Mouse (Mus musculus): Measurements from ENCODE around the gene Dpagt1.
"Not testable (repeated sequence)": the region's sequence is repeated elsewhere in the genome, so short reads cannot be mapped to it uniquely, and the experiment has no call there.

Dpagt1 gene

DNA sequence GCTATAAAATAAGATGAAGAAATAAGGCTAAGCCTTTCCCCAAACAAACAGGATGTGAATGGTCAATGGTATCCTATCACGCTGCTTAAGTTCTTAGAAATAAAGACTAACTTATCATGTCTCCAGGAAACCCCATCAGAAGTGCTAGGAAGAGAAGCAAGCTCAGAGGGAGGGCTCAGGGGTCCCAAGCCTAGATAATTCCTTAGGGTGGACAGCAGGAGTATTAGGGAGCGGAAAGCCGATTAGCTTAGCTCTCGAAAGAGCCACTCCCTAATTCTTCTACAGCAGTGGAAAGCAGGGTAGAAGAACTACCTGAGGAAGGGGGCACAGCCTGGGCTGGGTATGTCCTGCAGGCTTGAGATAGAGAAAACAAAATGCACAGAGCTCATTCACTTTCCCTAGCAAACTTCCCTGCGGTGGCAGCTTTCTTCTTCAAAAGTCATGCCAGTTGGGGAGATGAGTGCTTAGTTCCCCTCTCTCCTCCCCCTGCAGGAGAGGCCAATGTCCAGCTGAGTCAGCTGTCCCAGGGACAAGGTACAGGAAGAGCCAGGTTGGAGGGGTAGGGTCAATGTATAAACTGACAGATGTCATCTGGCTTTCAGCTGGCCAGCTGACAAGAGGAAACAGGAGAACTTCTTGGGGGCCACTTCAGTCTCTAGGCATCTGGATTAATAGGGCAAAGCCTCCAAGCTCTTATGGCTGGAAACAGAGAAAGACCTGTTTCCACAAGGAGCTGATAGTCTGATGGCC lies 7.6 kb upstream of the Dpagt1 start:
- DNase-seq (ENCODE audit: low spot score in 2 of 2): no peak

DNA sequence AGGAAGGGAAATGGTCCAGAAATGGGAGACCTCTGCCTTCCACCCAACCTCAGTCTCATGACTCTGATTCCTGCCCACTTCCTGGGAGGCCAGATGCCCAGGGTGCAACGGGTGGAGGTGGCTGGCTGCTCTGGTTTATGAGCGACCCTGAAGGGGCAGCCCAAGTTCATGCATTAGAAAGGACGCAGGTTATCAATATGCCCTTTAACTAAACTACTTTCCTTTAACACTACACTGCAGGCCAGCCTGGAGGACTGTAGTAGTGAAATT lies 7.1 kb upstream of the Dpagt1 start:
- DNase-seq (ENCODE audit: low spot score in 2 of 2): no peak

DNA sequence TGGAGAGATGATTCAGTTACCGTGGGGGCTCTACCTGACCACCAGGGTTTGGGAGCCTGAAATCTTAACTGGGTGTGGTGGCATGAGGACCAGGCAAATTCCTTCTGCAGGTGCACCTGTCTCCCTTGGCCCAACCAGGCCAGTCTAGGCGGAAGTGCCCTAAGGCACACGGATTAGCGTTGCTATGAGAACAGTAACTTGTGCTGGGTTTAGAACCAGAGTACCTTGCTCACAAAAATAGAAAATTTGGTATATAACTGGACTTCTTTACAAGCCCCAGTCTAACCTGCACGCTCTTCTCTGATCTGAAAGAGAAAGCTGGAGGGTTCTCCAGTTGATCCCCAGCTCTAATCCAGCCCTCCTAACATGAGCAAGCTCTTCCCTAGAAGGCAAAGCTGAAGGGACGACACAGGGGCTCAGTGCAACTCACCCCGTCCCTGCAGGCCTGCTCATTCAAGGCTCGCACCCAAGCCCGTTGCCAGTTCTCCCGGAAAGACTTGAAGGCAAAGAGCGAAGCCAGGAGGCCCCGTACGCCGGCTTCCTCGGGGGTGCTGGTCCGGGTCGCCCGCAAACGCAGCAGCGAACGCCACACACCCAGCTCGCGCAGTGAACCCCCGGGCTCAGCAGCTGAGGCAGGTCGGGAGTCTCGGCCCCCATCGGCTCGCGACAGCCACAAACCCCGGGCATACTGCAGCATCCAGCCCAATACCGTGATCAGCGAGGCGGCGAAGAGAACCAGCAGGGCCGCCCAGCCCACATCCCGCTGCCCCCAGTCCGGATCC lies 6.5 kb upstream of the Dpagt1 start:
- peak in 1 of 2 experiments; percentile 22 for DNase-seq (ENCODE audit: low spot score in 2 of 2)

DNA sequence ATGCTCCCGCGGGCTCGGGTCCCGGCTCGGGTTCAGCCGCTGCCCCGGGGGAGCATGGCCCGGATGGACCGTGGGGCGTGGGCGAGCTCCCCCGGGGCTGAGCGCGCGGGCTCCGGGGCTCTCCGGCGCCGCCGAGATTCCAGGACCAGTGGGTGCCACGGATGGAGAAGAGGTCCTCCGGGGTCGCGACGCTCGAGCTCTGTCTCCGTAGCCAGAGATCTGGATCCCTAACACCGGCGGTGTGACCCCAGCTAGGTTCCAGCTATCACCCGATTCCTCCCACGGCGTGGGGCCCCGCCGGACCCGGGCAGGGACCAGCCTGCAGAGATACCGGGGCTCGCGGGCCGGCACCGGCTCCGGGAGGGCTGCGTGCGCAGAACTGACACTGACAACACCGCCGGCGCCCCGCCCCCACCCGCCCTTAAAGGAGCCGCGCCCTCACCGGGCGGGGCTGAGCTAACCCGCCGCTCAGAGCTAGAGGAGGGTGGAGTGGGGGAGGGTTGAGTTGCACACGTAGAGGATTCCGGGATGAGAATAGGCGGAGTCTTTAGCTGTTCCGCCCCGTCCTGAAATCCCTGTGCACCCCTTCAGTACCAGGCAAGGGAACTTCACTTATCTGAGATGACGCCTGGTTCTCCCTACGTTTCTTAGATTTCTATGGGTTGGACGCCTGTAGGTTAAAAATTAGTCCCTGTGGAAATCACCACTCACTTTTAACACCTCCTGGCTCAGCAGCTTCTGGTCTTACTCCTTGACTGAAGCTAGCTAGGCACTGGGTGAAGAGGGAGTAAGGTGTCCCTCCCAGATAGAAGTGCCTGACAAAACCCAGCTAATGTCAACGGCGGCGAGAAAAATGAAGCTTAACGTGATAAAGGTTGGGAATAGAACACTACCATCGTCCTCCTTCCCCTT lies 5.7 kb upstream of the Dpagt1 start, which contains the start of gene C2cd2l:
C2cd2l (minus strand) TSS at position 399 of the 912 bp plus-strand sequence.
- peak; percentile 46 to 61 for DNase-seq (ENCODE audit: low spot score in 2 of 2)

DNA sequence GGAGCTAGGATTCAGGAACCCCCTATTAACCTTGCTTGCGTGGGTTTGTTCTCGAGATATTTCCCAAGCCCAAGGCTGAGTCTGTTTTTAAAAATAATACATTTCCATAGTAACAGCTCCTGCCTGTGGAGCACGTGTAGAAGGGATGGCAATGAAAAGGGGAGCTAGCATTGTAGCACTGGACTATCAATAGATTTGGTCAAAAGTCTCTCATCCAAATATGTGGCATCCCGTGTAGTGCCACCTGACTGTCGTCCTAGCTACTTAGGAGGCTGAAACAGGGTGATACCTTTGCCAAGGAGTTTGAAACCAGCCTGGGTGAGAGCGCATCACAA lies 5.1 kb upstream of the Dpagt1 start:
- DNase-seq (ENCODE audit: low spot score in 2 of 2): no peak

DNA sequence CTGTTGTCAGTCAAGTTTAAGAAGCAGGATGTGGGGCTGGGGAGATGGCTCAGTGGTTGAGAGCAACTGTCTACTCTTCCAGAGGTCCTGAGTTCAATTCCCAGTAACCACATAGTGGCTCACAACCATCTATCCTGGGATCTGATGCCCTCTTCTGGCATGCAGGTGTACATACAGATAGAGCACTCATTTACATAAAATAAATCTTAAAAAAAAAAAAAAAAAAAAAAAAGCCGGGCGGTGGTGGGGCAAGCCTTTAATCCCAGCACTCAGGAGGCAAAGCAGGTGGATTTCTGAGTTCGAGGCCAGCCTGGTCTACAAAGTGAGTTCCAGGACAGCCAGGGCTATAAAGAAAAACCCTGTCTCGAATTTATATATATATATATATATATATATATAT lies 2.2 kb upstream of the Dpagt1 start:
- DNase-seq (ENCODE audit: low spot score in 2 of 2): not testable (repeated sequence)

DNA sequence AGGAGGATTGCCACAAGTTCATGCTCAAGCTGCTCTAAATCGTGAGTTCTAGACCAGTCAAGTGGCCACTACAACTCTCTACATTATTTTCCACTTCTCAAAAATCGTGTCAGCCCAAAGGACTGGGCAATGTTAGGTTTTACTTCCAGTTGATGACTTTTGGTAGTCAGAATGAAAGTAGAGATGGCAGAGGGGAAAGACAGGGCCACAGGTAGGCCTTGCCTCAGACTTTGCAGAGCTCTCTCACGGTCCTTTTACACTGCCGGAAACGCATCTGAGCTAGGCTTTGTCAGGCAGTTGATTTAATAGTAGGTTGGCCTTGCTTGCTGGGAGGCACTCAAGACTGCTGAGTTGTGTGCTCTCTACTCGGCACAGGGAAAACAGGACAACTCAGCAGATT lies 1.7 kb upstream of the Dpagt1 start:
- no peak for DNase-seq (ENCODE audit: low spot score in 2 of 2)

DNA sequence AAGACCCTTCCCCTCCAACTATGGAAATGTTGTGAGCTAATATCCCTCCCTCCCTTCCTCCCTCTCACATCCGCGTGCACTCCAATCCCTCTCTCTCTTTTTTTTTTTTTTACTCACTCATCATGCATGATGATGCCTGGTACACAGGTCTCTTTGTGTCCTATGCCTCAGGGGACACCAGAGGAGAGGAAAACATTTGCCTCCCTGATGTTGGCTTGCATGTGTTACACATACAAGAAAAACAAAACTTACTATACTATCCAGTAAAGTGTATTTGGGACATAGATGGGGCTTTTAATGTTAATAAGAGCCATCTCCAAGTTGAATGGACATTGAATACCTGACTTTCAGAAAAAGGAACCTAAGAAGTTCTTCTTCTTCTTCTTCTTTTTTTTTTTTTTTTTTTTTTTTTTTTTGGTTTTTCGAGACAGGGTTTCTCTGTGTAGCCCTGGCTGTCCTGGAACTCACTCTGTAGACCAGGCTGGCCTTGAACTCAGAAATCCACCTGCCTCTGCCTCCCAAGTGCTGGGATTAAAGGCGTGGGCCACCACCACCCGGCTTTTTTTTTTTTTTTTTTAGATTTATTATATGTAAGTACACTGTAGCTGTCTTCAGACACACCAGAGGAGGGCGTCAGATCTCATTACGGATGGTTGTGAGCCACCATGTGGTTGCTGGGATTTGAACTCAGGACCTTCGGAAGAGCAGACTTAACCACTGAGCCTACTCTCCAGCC lies 619 bp upstream of the Dpagt1 start:
- not testable (repeated sequence) for DNase-seq (ENCODE audit: low spot score in 2 of 2)

DNA sequence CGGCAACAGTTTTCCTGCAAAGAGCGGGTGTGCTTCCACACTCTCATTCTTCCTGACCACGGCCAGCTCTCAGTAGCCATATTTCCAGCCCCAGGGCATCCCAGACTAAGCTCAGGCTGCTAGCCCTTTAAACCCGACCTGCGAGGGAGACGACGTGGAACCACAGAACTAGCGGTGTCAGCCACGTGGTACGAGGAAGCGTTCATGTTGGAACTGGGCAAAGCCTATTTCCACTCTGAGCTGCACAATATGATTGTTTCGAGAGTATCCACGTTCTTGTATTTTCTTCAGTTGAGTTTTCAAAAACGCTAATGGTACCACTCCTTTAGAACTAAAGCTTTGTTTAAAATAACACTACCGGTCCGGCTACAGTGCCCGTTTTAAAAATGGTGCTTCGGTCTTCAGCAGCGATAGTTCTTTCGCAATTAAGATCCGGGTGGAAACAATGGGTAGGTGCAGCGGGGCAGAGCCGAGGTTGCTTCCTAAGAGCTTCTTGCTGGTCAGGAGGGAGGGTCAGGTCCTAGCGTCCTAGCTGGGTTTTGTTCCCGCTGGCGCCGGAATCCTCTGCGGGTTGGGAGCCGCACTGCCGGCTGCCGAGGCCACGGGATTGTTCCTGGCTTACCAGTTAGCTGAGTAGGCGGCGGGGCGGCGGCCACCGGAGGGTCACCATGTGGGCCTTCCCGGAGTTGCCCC lies 698 bp downstream of the Dpagt1 start:
- DNase-seq (ENCODE audit: low spot score in 2 of 2): peak; percentile 72 to 79

DNA sequence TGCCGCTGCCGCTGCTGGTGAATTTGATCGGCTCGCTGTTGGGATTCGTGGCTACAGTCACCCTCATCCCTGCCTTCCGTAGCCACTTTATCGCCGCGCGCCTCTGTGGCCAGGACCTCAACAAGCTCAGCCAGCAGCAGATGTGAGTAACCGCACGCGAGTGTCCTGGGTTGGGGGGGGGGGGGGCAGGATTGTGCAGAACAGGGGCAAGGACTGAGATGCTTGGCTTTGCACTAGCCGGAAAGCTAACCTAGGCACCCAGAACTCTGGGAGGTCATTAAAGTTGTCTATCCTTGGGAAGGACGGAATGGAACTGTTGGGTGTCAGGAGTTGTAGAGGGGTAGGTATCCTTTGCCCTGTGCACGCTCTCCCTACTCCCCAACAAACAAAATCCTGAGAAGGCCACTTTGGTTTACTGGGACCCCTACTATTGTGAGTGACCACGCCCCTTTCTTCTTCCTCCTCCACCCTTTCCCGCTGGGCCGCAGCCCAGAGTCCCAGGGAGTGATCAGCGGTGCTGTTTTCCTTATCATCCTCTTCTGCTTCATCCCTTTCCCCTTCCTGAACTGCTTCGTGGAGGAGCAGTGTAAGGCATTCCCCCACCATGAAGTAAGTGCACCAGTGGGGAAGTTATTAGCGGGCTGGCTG lies 1.4 kb downstream of the Dpagt1 start:
- DNase-seq (ENCODE audit: low spot score in 2 of 2): no peak

DNA sequence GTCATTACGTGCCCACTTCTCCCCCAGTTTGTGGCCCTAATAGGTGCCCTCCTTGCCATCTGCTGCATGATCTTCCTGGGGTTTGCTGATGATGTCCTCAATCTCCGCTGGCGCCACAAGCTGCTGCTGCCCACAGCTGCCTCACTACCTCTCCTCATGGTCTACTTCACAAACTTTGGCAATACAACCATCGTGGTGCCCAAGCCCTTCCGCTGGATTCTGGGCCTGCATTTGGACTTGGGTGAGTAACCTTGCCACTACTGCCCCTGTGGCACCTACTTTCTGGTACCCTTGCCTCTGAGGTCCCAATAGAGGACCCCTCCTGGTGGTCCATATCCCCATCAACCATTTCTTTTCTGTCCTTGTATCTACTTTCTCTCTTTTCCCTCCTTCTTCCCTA lies 2.1 kb downstream of the Dpagt1 start:
- no peak for DNase-seq (ENCODE audit: low spot score in 2 of 2)

DNA sequence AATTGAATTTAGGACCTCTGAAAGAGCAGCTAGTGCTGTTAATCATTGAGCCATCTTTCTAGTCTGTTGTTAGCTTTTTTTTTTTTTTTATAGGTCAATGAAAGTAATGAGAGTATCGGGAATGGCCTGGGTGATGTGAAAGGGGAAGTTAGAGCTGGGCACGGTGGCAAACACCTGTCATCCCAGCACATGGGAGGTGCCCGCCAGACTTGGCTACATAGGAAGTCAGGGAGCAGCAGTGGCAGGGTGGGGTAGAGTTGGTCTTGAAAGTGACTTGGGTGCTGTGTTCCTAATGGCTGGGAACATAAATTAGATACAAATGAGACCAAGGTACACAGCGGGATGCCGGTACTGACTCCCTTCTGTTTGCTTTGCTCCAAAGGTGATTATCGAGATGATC lies 4.9 kb downstream of the Dpagt1 start:
- DNase-seq (ENCODE audit: low spot score in 2 of 2): no peak

DNA sequence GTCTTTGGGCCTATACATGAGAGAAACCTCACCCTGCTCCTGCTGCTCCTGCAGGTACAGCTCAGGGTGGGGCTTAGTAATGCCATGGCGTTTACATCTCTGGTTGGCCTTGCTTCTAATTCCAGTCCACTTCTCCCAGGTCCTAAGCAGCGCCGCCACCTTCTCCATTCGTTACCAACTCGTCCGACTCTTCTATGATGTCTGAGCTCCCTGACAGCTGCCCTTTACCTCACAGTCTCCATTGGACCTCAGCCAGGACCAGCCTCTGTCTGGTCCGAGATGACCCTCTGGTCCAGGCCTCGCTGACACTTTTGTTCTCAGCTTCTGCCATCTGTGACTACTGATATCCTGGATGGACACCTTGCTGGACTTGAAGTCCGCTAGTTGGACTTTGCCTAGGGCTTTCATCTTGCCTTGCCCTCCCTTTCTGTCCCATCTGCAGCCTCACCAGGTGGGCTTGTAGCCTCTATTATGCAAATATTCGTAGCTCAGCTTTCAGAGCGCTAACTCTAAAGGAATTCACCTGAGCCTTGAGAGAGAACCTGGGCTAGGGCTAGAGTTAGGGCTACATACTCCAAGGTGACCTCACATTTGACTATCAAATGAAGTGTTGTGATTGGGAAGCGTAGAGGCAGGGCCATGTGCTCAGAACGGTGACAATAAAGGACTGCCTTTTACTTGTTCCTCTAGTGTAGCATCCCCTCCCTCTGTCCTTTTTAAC lies 7.3 kb downstream of the Dpagt1 start:
- no peak for DNase-seq (ENCODE audit: low spot score in 2 of 2)

DNA sequence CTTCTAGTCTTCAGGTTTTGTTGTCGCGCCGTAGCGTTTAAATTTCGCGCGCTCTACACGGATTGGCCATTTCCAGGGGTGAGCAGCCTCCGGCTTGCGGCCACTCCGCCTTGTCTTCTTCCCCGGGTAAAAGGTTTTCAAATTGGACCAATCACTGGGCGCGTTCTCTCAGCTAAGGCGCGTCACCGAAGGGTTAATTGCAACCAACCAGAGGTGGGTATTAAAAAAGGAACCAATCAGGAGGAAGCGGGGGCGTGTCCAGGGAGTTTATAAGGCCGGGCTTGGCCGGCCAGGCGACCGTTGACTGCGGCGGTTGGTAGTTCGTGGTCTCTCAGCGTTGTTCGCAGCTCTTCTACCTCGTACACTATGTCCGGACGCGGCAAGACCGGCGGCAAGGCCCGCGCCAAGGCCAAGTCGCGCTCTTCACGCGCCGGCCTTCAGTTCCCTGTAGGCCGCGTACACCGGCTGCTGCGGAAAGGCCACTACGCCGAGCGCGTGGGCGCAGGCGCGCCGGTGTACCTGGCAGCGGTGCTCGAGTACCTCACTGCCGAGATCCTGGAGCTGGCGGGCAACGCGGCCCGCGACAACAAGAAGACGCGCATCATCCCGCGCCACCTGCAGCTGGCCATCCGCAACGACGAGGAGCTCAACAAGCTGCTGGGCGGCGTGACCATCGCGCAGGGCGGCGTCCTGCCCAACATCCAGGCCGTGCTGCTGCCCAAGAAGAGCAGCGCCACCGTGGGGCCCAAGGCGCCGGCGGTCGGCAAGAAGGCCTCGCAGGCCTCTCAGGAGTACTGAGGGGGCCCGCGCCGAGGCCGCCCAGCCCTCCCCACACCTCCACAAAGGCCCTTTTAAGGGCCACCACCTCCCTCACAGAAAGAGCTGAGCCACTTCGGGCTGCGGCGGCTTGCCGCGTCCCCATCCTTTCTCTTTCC lies 8.8 kb downstream of the Dpagt1 start, which contains the start of gene H2afx:
H2afx (plus strand) TSS at position 299 of the 935 bp plus-strand sequence.
- DNase-seq (ENCODE audit: low spot score in 2 of 2): peak; percentile 98 to 99

DNA sequence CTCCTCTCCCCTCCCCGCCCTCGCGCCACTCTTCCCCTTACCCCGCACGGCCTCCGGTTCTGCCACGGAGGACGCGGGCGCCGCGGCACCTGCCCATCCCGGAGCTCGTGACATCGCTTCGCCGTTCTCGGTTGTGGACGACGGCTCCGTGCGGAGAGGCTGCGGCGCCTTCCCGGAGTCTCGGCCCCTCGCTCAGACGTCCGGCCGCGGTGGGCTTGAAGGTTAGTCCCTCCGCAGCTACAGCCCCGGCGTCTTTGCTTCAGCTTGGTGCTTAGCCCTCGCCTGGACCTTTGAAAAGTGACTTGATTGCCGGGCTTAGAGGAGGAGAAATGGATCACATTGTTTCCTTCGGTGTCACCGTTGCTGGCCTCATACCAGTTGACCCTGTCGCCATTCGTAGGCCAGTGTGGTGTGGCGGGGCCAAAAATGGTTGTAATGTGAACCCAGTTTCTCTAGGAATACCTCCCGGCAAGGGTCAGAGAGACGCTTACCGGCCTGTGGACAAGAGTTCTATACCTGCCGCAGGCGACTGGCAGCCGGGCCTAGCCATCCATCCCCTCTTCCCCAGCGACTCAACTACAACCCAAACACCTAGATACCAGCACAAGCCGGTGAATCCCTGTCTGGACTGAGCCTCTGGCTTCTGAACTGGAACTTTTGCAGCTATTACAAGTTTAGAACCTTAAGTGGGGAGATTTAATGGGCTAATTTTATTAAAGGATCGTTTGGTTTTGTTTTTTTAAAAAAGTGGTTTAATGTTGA lies 9.7 kb downstream of the Dpagt1 start:
- peak in 1 of 2 experiments; percentile 11 for DNase-seq (ENCODE audit: low spot score in 2 of 2)

DNA sequence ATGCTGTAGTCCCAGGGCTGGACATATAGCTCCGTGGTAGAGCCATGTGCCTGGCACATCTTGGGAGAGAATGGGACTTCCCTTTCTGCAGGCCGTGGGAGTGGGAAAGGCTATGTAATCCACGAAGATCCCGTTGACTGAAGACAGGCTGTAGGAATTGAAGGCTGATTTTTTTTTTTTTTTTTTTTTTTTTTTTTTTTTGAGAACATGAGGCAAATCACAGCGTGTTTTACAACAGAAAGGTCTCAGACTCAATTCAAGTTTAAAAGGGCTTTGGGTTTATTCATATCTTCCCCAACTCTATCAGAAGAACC lies 10.2 kb downstream of the Dpagt1 start:
- DNase-seq (ENCODE audit: low spot score in 2 of 2): no peak

DNA sequence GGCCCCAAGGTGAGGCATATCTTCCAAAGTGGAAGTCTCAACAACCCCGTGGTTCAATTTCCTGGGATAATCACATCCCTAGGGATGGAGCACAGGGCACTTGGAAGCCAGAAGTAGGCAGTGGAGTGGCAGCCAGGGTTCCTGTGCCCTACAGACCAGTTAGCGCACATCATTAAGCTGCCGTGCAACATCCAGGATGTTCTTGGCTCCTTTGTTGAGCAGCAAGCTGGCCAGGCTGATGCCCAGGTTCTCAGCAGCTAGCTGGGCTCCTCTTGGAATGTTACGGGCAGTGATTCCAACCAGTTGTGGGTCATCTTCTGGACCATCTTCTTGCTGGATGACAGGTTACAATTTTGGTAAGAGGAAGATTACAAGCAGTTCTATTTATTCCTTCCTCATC lies 10.7 kb downstream of the Dpagt1 start:
- DNase-seq (ENCODE audit: low spot score in 2 of 2): not testable (repeated sequence)

DNA sequence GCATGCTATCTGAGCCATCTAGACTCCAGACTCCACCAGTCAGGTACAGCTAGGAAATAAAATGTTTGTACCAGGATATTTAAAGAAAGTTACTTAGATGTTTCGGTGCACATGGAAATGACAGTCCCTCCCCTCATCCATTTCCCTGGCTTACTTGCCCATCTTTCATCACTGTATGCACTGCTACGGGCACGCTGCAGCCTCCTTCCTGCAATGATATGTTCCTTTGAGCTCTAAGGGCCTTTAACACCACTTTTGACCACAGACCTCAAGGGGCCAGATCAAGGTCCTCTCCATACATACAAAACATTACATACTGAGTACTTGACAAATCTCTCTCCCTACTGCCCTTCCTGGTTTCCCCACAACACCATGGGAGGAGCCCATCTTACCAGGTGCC lies 11.1 kb downstream of the Dpagt1 start:
- no peak for DNase-seq (ENCODE audit: low spot score in 2 of 2)

Measured in natural killer cell, adult 2 months (primary cell).